Mouse (Mus musculus) hindbrain, embryonic 12.5 days (tissue): Measurements from ENCODE around the gene Cep72. TPM values are rescaled to one million over a fixed set of nuclear protein-coding genes. Genes with fewer than 3 reads are reported as not detected.

Experiments
- ATAC-seq: fragments of 200-750 bp; cut with Nextera tagmentation; 2 replicates; pipeline ENCODE4 v1.8.0; 2017; ENCODE audit warnings: moderate TSS enrichment; ENCODE audit not compliant: low FRiP score
- H3K27ac ChIP-seq: fragments of 300-500 bp; sonication (generic); 2 replicates; pipeline ENCODE4 v1.5.1; 2016; ENCODE audit warnings: mild to moderate bottlenecking
- H3K27me3 ChIP-seq: fragments of 300-500 bp; sonication (generic); 2 replicates; pipeline ENCODE4 v1.6.1; 2016; ENCODE audit warnings: mild to moderate bottlenecking
- H3K36me3 ChIP-seq: fragments of 300-500 bp; sonication (generic); 2 replicates; pipeline ENCODE4 v1.6.1; 2016; ENCODE audit warnings: mild to moderate bottlenecking
- H3K4me1 ChIP-seq: fragments of 300-500 bp; sonication (generic); 2 replicates; pipeline ENCODE4 v1.6.1; 2016
- H3K4me2 ChIP-seq: fragments of 300-500 bp; sonication (generic); replicated peaks from 2 replicates; pipeline ENCODE4 v1.6.1; 2016; ENCODE audit warnings: mild to moderate bottlenecking
- H3K4me3 ChIP-seq: fragments of 300-500 bp; sonication (generic); 2 replicates; pipeline ENCODE4 v1.5.1; 2016; ENCODE audit warnings: mild to moderate bottlenecking
- H3K9ac ChIP-seq: fragments of 300-500 bp; sonication (generic); 2 replicates; pipeline ENCODE4 v1.6.1; 2016; ENCODE audit warnings: mild to moderate bottlenecking, moderate library complexity
- H3K9me3 ChIP-seq: fragments of 300-500 bp; sonication (generic); replicated peaks from 2 replicates; pipeline ENCODE4 v1.6.1; 2016; ENCODE audit warnings: mild to moderate bottlenecking
- WGBS: fragments of 180-500 bp; shearing (Covaris S2); methylation state at CpG from one replicate; pipeline ENCODE4 v1.1.7; 2016; 5-methylcytosine and 5-hydroxymethylcytosine counted together
- polyA plus RNA-seq: library from polyadenylated mRNA; unstranded; fragments of >200 nt; fragmentation: Nextera tagmentation; extraction: Ambion mirVana; gene quantifications from 2 replicates; pipeline ENCODE4 v1.2.1, GENCODE M21; 2016

Gene Cep72
- polyA plus RNA-seq, 1 experiment from 2014 or later, result 16.0 TPM

- H3K4me2 ChIP-seq, result no peak overlapping the region
- H3K27ac ChIP-seq, result no peak overlapping the region
- no peak for ATAC-seq
- H3K4me3 ChIP-seq, result no peak overlapping the region
- peaks cover 2% of the 10 kb centered on the region for H3K27me3 ChIP-seq
- no peaks in the 10 kb centered on the region for H3K36me3 ChIP-seq
- H3K9ac ChIP-seq, result no peak overlapping the region
- no peaks in the 10 kb centered on the region for H3K9me3 ChIP-seq
- 79% methylated on average over 6 of the region's 6 CpGs for WGBS
- no peaks in the 10 kb centered on the region for H3K4me1 ChIP-seq
Observed at GRCm38 (mm10) chr13:74000961-74001360, 61.1 kb downstream of the Cep72 start.

DNA sequence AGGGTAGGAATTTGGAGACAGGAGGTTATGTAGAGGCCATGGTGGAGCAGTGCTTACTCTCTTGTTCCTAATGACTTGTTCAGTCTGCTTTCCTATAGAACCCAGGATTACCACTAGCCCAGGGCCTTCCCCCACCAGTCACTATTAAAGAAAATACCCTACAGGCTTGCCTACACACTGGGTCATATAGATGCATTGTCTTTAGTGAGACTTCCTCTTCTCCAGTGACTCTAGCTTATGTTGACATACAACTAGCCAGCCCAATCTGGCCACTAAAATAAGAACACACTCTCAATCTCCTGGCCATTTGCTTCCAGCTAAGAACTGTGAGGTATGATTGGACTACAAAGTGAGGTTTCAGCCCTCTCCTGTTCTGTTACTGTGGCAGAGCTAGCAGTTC lies 61.6 kb downstream of the Cep72 start:
- H3K36me3 ChIP-seq, result no peaks in the 10 kb centered on the region
- no peak overlapping the region for H3K9ac ChIP-seq
- H3K27ac ChIP-seq, result no peak overlapping the region
- no peak for ATAC-seq
- H3K9me3 ChIP-seq, result no peaks in the 10 kb centered on the region
- no peaks in the 10 kb centered on the region for H3K4me1 ChIP-seq
- H3K27me3 ChIP-seq, result no peaks in the 10 kb centered on the region
- no peak overlapping the region for H3K4me2 ChIP-seq
- no peak overlapping the region for H3K4me3 ChIP-seq

- no peaks in the 10 kb centered on the region for H3K36me3 ChIP-seq
- H3K27me3 ChIP-seq, result no peaks in the 10 kb centered on the region
- H3K9ac ChIP-seq, result no peak overlapping the region
- no peak overlapping the region for H3K4me3 ChIP-seq
- no peaks in the 10 kb centered on the region for H3K4me1 ChIP-seq
- WGBS, result 81% methylated on average over 4 of the region's 4 CpGs
- no peak for ATAC-seq
- H3K27ac ChIP-seq, result no peak overlapping the region
- no peak overlapping the region for H3K4me2 ChIP-seq
- no peaks in the 10 kb centered on the region for H3K9me3 ChIP-seq
Observed at GRCm38 (mm10) chr13:73996456-73996855, 65.6 kb downstream of the Cep72 start.

DNA sequence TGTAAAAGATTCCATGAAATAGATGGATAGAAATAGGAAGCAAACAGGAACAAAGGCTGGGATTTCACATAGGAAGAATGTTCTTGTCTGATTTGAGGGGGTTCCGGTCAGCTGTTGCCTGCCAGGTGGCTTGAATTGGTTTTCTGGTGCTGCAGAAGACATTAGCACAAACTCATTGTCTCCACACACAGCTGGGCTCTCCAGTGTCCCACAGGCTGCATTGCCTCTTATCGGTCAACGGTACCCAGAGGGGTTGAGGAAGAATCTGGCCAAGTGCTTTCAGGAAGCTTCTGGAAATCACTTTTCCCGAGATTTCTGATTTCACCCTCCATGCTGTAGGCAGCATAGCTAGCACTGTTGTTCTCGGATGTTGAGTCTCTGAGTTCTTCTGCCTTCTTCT lies 70.8 kb downstream of the Cep72 start:
- no peak overlapping the region for H3K27ac ChIP-seq
- H3K4me1 ChIP-seq, result no peaks in the 10 kb centered on the region
- no peak for ATAC-seq
- no peak overlapping the region for H3K4me2 ChIP-seq
- no peak overlapping the region for H3K9ac ChIP-seq
- 78% methylated on average over 5 of the region's 5 CpGs for WGBS
- no peaks in the 10 kb centered on the region for H3K27me3 ChIP-seq
- H3K9me3 ChIP-seq, result no peaks in the 10 kb centered on the region
- no peaks in the 10 kb centered on the region for H3K36me3 ChIP-seq
- no peak overlapping the region for H3K4me3 ChIP-seq

GRCm38 (mm10) chr13:73990761-73991160 lies 71.3 kb downstream of the Cep72 start:
- Histone ChIP-seq H3K4me1 (no peaks in the 10 kb centered on the region), H3K27me3 (no peaks in the 10 kb centered on the region), H3K36me3 (no peaks in the 10 kb centered on the region), H3K9me3 (no peaks in the 10 kb centered on the region), H3K4me3 (no peak overlapping the region), H3K9ac (no peak overlapping the region), H3K4me2 (no peak overlapping the region), H3K27ac (no peak overlapping the region)
- 78% methylated on average over 2 of the region's 2 CpGs for WGBS
- ATAC-seq, result no peak

DNA sequence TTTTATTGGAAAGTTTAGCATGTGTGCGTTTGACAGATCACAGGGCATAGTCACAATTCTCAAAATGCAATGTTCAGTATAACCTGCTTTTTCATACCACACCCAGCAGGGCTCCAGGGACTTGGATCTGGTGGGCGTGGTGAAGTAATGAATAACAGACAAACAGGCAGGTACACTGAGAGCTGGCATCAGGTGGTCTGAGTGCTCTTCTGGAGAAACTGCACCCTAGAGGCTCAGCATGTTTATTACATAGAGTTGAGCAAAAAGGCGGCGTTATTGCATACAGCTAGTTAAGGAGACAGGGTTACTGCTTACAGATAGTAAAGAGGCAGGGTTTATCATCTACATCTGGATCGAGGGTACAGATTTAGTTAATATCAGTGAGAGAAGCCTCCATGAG lies 71.8 kb downstream of the Cep72 start:
- no peak for ATAC-seq
- no peak overlapping the region for H3K4me2 ChIP-seq
- WGBS, result 84% methylated on average over 5 of the region's 5 CpGs
- no peak overlapping the region for H3K27ac ChIP-seq
- H3K4me1 ChIP-seq, result no peaks in the 10 kb centered on the region
- H3K4me3 ChIP-seq, result no peak overlapping the region
- no peak overlapping the region for H3K9ac ChIP-seq
- no peaks in the 10 kb centered on the region for H3K9me3 ChIP-seq
- H3K27me3 ChIP-seq, result no peaks in the 10 kb centered on the region
- no peaks in the 10 kb centered on the region for H3K36me3 ChIP-seq

Other genes starting within 250 kb of the Cep72 start
- gene Nkd2, start 214.7 kb downstream of the Cep72 start, polyA plus RNA-seq, result 14.3 and 17.4 TPM in 2 replicates
- 30.7 and 32.3 TPM in 2 replicates for gene Trip13, start 124.5 kb downstream of the Cep72 start, polyA plus RNA-seq
- gene Brd9, start 124.5 kb downstream of the Cep72 start, polyA plus RNA-seq, result 83.8 and 88.4 TPM in 2 replicates
- not detected in 2 replicates for gene Zdhhc11, start 98.4 kb downstream of the Cep72 start, polyA plus RNA-seq
- 6.0 TPM in 2 replicates for gene Tppp, start 52.9 kb downstream of the Cep72 start, polyA plus RNA-seq
- not detected in 2 replicates for gene Slc9a3, start 59.2 kb upstream of the Cep72 start, polyA plus RNA-seq
- gene Exoc3, start 146.4 kb upstream of the Cep72 start, polyA plus RNA-seq, result 76.7 and 79.2 TPM in 2 replicates
- gene Ahrr, start 230.0 kb upstream of the Cep72 start, polyA plus RNA-seq, result 1.2 and 2.1 TPM in 2 replicates